Mouse (Mus musculus) lung, adult 2 months (tissue): Measurements from ENCODE around the gene Fmnl2. TPM values are rescaled to one million over a fixed set of nuclear protein-coding genes. Genes with fewer than 3 reads are reported as not detected.

ENCODE experiments used
- DNase-seq: peaks from one replicate; pipeline ENCODE4 v3.0.0; 2022
- H3K4me1 ChIP-seq: fragments of 200-500 bp; 2 replicates; pipeline ENCODE4 v1.6.1; 2011; ENCODE audit warnings: low read length; ENCODE audit not compliant: control insufficient read depth, insufficient read depth
- H3K4me3 ChIP-seq: fragments of 200-500 bp; replicated peaks from 2 replicates; pipeline ENCODE3; 2011; ENCODE audit warnings: low read depth, mild to moderate bottlenecking, control low read depth, low read length; ENCODE audit errors: extremely low read depth
- CTCF ChIP-seq: fragments of 200-500 bp; IDR thresholded peaks from 2 replicates; pipeline ENCODE4 v1.5.1; 2011; ENCODE audit warnings: mild to moderate bottlenecking, low read length, control low read depth; ENCODE audit not compliant: insufficient read depth
- POLR2A ChIP-seq: fragments of 200-500 bp; IDR thresholded peaks from 2 replicates; pipeline ENCODE4 v1.6.1; 2011; ENCODE audit warnings: low read depth, mild to moderate bottlenecking, control low read depth, low read length, borderline replicate concordance; ENCODE audit errors: extremely low read depth
- WGBS: fragments of 180-500 bp; shearing (Covaris S2); methylation state at CpG from one replicate; pipeline ENCODE4 v1.1.7; 2018; 5-methylcytosine and 5-hydroxymethylcytosine counted together
- polyA plus RNA-seq: library from polyadenylated mRNA; depleted of rRNA; stranded (reverse); fragments of >200 nt; gene quantifications from 2 replicates; pipeline ENCODE4 v1.2.3, GENCODE M21; 2012

The Fmnl2 gene
- polyA plus RNA-seq, 1 experiment = 4.8 TPM

DNA sequence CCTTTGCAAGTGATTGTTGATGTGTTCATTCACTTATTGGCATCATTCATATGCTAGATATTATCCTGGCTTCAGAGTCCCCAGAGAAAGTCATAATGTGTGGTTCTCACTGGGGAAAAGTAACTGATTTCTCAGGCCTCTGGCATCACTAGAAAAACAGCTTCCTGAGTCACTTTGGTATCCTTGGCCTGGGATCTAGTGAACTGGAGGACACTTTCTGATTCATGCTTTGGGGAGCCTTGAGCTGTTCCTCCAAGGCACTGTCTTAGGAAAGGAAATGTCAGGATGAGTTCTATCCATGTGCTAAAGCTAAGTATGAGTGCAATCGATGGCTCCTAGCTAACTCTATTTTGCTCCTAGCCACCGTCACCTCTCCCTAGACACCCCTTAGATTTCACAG is 245.2 kb downstream of the Fmnl2 start:
- no peak for DNase-seq
- WGBS = 96% methylated on average over 2 of the region's 2 CpGs
- TF ChIP-seq POLR2A (no peak), CTCF (no peak)
- Histone ChIP-seq H3K4me3 (no peak overlapping the region), H3K4me1 (no peaks in the 10 kb centered on the region)

DNA sequence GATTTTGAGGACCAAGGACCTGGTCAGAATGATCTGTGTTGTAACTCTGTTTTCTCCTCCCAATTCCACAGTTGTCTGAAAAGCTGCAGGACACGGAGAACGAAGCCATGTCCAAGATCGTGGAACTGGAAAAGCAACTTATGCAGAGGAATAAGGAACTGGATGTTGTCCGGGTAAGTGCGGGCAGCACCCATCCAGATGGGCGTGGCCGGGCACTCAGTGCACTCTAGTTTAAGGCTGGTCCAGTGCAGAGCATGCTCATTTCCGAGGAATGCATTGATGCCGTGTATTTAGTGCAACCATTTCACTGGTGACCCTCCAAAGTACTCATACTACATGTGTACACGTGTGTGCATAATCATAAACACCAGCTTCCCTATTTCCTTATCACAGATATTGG is 247.7 kb downstream of the Fmnl2 start:
- Histone ChIP-seq H3K4me1 (no peaks in the 10 kb centered on the region), H3K4me3 (no peak overlapping the region)
- no peak for TF ChIP-seq POLR2A
- TF ChIP-seq CTCF = no peak
- DNase-seq = no peak
- 63% methylated on average over 10 of the region's 10 CpGs for WGBS

DNA sequence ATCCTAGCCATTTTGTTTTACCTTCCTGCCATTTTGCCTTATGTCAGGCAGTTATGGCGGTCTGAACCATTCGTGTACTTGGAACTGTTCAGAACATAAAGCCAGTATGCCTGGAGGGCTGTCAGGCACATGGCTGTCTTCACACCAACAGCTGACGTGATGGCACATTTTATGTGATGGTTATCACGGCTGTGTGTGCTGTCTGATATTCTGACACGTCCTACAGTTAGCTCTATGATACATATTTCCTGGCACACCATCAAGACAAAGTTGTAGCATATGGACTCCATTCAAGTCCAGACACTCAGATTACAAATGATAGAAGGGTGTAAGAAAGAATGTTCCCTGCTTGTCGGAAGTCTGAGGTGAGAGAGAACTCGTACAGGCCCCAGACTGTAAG is 248.4 kb downstream of the Fmnl2 start:
- no peak for TF ChIP-seq POLR2A
- TF ChIP-seq CTCF = no peak
- 72% methylated on average over 7 of the region's 7 CpGs for WGBS
- Histone ChIP-seq H3K4me1 (no peaks in the 10 kb centered on the region), H3K4me3 (no peak overlapping the region)
- no peak for DNase-seq

DNA sequence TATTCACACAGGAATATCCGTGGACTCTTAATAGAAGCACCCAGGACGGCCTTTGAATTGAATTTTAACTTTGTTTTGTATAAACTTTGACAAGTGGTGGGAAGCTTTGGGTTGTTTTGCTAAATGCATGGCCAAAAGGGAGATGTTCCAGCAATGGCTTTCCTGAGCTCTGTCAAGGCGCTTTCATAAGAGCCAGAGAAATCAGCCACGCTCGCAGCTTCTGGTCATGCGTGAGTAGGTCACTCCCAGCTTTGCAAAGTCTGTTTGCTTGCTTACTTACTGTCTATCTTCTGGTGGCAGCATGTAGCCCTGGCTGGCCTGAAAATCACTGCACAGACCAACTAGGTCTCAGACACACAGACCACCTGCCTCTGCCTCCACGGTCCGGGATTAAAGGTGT is 248.8 kb downstream of the Fmnl2 start:
- no peak for DNase-seq
- WGBS = 87% methylated on average over 8 of the region's 8 CpGs
- Histone ChIP-seq H3K4me1 (no peaks in the 10 kb centered on the region), H3K4me3 (no peak overlapping the region)
- TF ChIP-seq CTCF (no peak), POLR2A (no peak)

DNA sequence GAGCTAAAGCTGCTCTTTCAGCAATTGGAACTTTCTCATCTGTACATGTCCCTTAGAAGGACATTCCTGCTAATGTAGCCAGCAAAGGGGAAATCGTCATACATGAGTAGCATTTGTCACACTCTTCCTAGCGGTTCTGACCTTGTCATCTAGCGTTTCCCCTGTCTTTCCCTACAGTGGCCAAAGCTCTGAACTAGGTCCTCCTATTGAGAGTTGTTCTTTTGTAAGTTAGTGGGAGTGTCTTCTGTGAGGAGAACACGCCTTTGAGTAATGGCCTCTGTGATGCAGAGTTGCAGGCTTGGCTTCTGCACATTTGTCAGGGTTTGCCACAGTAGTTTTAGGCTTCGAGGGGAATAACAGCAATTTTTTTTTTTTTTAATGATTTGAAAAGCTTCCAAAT is 250.9 kb downstream of the Fmnl2 start:
- no peak for TF ChIP-seq CTCF
- TF ChIP-seq POLR2A = no peak

DNA sequence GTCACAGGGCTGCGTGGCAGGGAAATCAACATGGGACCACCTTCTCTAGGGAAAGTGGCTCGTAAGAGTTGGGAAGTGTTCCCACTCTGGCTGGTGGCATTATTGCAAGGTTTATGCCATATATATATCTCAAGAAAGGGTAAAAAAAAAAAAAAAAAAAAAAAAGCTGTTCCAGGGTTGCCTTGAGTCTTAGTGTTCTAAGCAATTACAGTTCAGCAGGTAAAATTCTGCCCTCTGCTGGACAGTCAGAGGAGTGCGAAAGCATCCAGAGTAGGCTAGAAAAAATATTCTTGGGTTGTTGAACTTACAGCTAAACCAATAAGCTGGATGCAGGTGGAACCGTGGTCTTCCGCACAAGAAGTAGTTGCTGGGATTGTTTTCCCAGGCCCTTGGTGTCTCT is 264.1 kb downstream of the Fmnl2 start:
- WGBS = 61% methylated on average over 5 of the region's 5 CpGs
- no peak for TF ChIP-seq POLR2A
- no peak for TF ChIP-seq CTCF
- H3K4me1 ChIP-seq = no peaks in the 10 kb centered on the region
- no peak overlapping the region for H3K4me3 ChIP-seq
- DNase-seq = peak; percentile 9

More for the DNA sequence above, 250.9 kb downstream of the Fmnl2 start:
- Histone ChIP-seq H3K4me1 (no peaks in the 10 kb centered on the region), H3K4me3 (no peak overlapping the region)
- DNase-seq = no peak
- WGBS = 82% methylated on average over 5 of the region's 5 CpGs

DNA sequence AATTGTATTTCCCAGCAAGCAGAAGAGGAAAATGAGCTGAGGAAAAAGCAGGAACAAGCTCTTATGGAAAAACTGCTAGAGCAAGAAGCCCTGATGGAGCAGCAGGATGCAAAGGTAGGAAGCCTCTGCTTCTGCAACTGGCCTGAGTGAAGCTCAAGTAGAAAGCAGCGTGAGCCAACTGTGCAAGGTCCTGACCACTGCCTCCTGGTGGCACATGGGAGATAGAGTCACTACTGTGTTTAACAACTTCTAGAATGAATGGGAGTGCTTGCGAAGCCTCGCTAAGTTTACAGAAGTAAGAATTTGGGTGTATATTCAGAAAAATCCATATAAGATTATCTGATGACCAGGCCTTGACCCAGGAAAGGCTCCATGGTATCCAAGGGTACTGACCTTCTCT is 268.3 kb downstream of the Fmnl2 start:
- H3K4me1 ChIP-seq = no peaks in the 10 kb centered on the region
- TF ChIP-seq CTCF (peak; percentile 34; the same call in 1 of the 2 replicates), POLR2A (no peak)
- WGBS = 80% methylated on average over 3 of the region's 3 CpGs
- no peak overlapping the region for H3K4me3 ChIP-seq
- no peak for DNase-seq

DNA sequence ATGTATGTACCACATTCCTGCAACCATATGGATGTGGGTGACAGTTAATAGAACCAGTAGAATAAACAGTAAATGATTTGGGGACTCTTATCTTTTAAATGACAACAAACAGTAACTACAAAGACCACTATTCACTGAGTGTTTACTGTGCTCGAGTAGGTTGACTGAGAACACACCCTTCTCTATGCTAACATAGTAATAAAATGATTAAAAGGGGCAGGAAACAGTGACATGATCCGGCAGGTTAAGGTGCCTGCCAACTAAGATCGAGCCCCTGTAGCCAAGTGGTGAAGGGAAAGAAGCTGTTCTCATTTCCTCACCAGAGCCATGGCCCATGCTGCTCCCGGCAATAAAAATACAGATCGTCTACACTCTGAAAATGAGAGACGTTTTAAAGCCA is 271.4 kb downstream of the Fmnl2 start:
- 55% methylated on average over 6 of the region's 6 CpGs for WGBS
- H3K4me1 ChIP-seq = no peaks in the 10 kb centered on the region
- TF ChIP-seq CTCF (no peak), POLR2A (no peak)
- H3K4me3 ChIP-seq = no peak overlapping the region
- DNase-seq = no peak

DNA sequence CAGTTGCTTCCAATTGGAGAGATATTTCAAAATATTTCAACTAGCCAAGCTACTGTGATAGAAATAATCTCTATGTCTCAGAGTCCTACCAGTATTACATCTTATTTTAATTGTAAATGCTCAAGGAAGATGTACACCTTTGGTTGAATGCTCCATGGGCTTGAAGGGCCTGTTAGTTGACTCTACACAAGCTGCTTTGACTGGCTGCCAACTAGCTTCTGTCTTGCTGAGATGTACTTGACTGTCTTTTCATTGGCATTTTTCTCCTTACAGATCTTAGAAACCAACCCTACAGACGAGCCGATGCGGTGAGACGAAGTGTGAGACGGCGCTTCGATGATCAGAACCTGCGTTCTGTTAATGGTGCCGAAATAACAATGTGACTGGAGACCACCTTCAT is 273.9 kb downstream of the Fmnl2 start:
- no peaks in the 10 kb centered on the region for H3K4me1 ChIP-seq
- DNase-seq = no peak
- TF ChIP-seq POLR2A = no peak
- TF ChIP-seq CTCF = no peak
- H3K4me3 ChIP-seq = no peak overlapping the region
- 95% methylated on average over 9 of the region's 9 CpGs for WGBS

DNA sequence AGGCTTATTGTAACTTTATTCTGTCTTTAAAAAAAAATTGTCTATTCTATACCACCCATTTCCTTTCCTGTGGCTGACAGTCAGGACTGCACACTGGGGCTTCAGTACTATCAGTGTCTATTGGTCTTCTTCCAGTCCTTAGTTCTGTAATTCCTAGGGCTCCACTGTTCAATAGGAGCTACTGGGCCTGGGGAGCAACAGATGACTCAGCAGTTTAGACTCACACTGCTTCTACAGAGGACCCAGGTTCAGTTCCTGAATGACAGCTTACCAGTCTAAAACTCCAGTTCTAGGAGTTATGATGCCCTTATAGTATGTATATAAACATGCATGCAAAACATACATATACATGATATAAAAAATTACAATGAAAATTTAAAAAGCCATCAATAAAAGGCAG is 289.2 kb downstream of the Fmnl2 start:
- Histone ChIP-seq H3K4me1 (no peaks in the 10 kb centered on the region), H3K4me3 (no peak overlapping the region)
- TF ChIP-seq POLR2A (no peak), CTCF (no peak)
- DNase-seq = no peak

DNA sequence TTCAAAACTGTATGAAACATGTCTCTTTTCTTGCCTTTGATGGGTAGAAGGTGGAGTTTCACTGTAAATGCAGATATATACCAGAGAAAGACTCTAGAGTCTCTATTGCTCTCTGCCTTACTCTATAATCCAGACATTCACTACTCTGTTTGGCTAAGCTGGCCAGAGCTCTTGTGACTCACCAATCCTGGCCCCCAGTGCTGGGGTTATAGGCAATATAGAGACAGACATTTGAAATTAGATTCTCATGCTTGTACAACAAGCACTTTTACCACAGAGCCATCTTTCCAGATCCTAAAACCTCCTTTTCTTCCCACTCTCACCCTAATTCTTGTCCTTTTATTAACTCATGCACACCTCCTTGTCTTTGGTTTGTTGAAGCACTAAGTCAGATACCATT is 316.3 kb downstream of the Fmnl2 start:
- DNase-seq = no peak
- H3K4me3 ChIP-seq = no peak overlapping the region
- no peak for TF ChIP-seq POLR2A
- no peaks in the 10 kb centered on the region for H3K4me1 ChIP-seq

DNA sequence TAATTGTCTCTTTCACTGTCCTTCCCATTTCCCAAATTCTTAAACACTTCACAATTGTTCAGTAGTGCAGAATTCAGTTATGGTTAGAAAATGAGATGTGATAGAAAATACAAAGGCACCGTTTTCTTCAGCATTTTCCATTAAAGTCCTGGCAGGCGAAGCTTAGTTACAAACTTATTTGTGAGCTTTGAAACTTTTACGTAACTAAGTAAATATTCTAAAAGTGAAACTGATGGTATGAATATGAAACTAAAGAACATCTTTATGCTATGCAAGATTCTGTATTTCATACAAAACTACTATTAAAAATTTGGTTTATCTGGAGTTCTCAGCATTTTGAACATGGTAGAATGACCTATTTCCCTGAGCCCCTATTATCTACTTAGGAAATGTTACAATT is 321.3 kb downstream of the Fmnl2 start:
- no peak for TF ChIP-seq CTCF
- no peak for TF ChIP-seq POLR2A
- 57% methylated on average over 3 of the region's 3 CpGs for WGBS
- Histone ChIP-seq H3K4me3 (no peak overlapping the region), H3K4me1 (no peaks in the 10 kb centered on the region)
- no peak for DNase-seq
